Mouse (Mus musculus) ES-Bruce4 (cell line): ENCODE results near the gene Adipoq. TPM values are rescaled to one million over a fixed set of nuclear protein-coding genes. Genes with fewer than 3 reads are reported as not detected.

ENCODE experiments used
- H3K27ac ChIP-seq: 2 replicates; pipeline ENCODE4 v1.5.1; 2012; ENCODE audit warnings: low read length, inconsistent platforms; ENCODE audit not compliant: insufficient read depth
- H3K27me3 ChIP-seq: 2 replicates; pipeline ENCODE4 v1.6.1; 2012; ENCODE audit warnings: mild to moderate bottlenecking, low read length, inconsistent platforms; ENCODE audit not compliant: control insufficient read depth, poor library complexity, insufficient read depth, severe bottlenecking
- H3K36me3 ChIP-seq: 2 replicates; pipeline ENCODE4 v1.6.1; 2012; ENCODE audit warnings: inconsistent platforms, mild to moderate bottlenecking, low read length, moderate library complexity; ENCODE audit not compliant: control insufficient read depth, poor library complexity, insufficient read depth, severe bottlenecking
- H3K4me1 ChIP-seq: one replicate; pipeline ENCODE4 v1.8.1; 2011; ENCODE audit warnings: low read length; ENCODE audit not compliant: control insufficient read depth, insufficient read depth
- H3K4me3 ChIP-seq: 2 replicates; pipeline ENCODE4 v1.5.1; 2011; ENCODE audit warnings: low read depth, mild to moderate bottlenecking, low read length
- H3K9ac ChIP-seq: 2 replicates; pipeline ENCODE4 v1.6.1; 2012; ENCODE audit warnings: low read depth, mild to moderate bottlenecking, inconsistent platforms; ENCODE audit not compliant: poor library complexity, severe bottlenecking
- H3K9me3 ChIP-seq: replicated peaks from 2 replicates; pipeline ENCODE4 v1.6.1; 2012; ENCODE audit warnings: mild to moderate bottlenecking, low read length, inconsistent platforms; ENCODE audit not compliant: control insufficient read depth, poor library complexity, insufficient read depth, severe bottlenecking
- CTCF ChIP-seq: IDR thresholded peaks from one replicate; pipeline ENCODE4 v1.8.1; 2011; ENCODE audit warnings: low read depth, low read length
- EP300 ChIP-seq: IDR thresholded peaks from 2 replicates; pipeline ENCODE4 v1.6.1; 2011; ENCODE audit warnings: low read depth, low read length; ENCODE audit not compliant: insufficient read depth
- POLR2A ChIP-seq: IDR thresholded peaks from one replicate; pipeline ENCODE4 v1.8.1; 2011; ENCODE audit warnings: low read length; ENCODE audit not compliant: insufficient read depth
- polyA plus RNA-seq: library from polyadenylated mRNA; stranded (reverse); fragments of >200 nt; gene quantifications from 2 replicates; pipeline ENCODE4 v1.2.4, GENCODE M21; 2011; ENCODE audit warnings: low read depth; ENCODE audit not compliant: missing spikeins, insufficient read depth, insufficient read length

Gene Adipoq
- polyA plus RNA-seq, 1 experiment = not detected

GRCm38 (mm10) chr16:23124398-23124797 lies 21.9 kb upstream of the Adipoq start:
- H3K4me1 ChIP-seq = no peaks in the 10 kb centered on the region
- H3K9me3 ChIP-seq = no peaks in the 10 kb centered on the region
- no peak overlapping the region for H3K27ac ChIP-seq
- H3K9ac ChIP-seq = no peak overlapping the region
- TF ChIP-seq CTCF = no peak
- no peak for TF ChIP-seq EP300
- no peak for TF ChIP-seq POLR2A
- peaks cover 40% of the 10 kb centered on the region for H3K36me3 ChIP-seq
- H3K4me3 ChIP-seq = no peak overlapping the region
- H3K27me3 ChIP-seq = no peaks in the 10 kb centered on the region

DNA sequence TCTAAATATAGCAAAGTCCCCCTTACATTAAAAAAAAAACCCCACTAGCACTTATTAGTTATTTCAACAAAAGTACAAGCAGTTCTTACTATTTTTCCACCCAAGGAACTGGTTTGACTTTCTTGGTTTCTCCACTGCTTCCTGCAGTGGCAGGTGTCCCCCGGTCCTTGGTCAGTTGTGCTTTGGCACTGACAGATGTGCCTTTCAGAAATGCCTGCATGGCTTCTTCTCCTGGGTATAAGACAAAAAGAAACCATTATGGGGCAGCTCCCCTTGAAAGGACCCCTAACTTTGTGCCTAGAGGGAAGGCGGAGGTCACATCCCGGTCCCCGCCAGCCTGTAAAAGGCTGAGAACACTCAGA lies 19.0 kb upstream of the Adipoq start:
- peak overlapping the region; percentile 92 for H3K4me3 ChIP-seq
- no peaks in the 10 kb centered on the region for H3K4me1 ChIP-seq
- peak overlapping the region; percentile 79 for H3K9ac ChIP-seq
- H3K36me3 ChIP-seq = peaks cover 18% of the 10 kb centered on the region
- TF ChIP-seq EP300 = no peak
- TF ChIP-seq POLR2A = no peak
- no peak for TF ChIP-seq CTCF
- H3K27ac ChIP-seq = no peak overlapping the region
- H3K9me3 ChIP-seq = no peaks in the 10 kb centered on the region
- H3K27me3 ChIP-seq = no peaks in the 10 kb centered on the region

- no peaks in the 10 kb centered on the region for H3K9me3 ChIP-seq
- no peaks in the 10 kb centered on the region for H3K27me3 ChIP-seq
- H3K36me3 ChIP-seq = peaks cover 15% of the 10 kb centered on the region
- H3K9ac ChIP-seq = peak within 1 kb of the TSS; percentile 79
- TF ChIP-seq CTCF (no peak), EP300 (no peak), POLR2A (peak; percentile 79)
- no peaks in the 10 kb centered on the region for H3K4me1 ChIP-seq
- H3K27ac ChIP-seq = peak within 1 kb of the TSS; percentile 74
- peak within 1 kb of the TSS; percentile 92 for H3K4me3 ChIP-seq
Measured at GRCm38 (mm10) chr16:23127673-23128375, 18.5 kb upstream of the Adipoq start, which contains the start of gene Rfc4. TSS of gene Rfc4 (minus strand) at chr16:23127737.

GRCm38 (mm10) chr16:23130303-23130702 lies 16.0 kb upstream of the Adipoq start:
- Histone ChIP-seq H3K9me3 (no peaks in the 10 kb centered on the region), H3K36me3 (peaks cover 5% of the 10 kb centered on the region; the same call in 1 of the 2 replicates), H3K4me1 (no peaks in the 10 kb centered on the region)

GRCm38 (mm10) chr16:23132336-23132735 lies 14.0 kb upstream of the Adipoq start:
- no peak for TF ChIP-seq POLR2A
- TF ChIP-seq CTCF = no peak
- no peak for TF ChIP-seq EP300
- Histone ChIP-seq H3K36me3 (no peaks in the 10 kb centered on the region), H3K9me3 (no peaks in the 10 kb centered on the region), H3K4me1 (no peaks in the 10 kb centered on the region), H3K9ac (no peak overlapping the region), H3K27me3 (no peaks in the 10 kb centered on the region), H3K27ac (no peak overlapping the region), H3K4me3 (no peak overlapping the region)

More at GRCm38 (mm10) chr16:23130303-23130702, 16.0 kb upstream of the Adipoq start:
- Histone ChIP-seq H3K27ac (no peak overlapping the region), H3K27me3 (no peaks in the 10 kb centered on the region), H3K4me3 (no peak overlapping the region), H3K9ac (no peak overlapping the region)
- TF ChIP-seq CTCF (no peak), POLR2A (no peak), EP300 (no peak)

GRCm38 (mm10) chr16:23135421-23136149 lies 10.8 kb upstream of the Adipoq start:
- TF ChIP-seq EP300 (no peak), CTCF (peak; percentile 13)

More at GRCm38 (mm10) chr16:23135421-23136149, 10.8 kb upstream of the Adipoq start:
- Histone ChIP-seq H3K9ac (no peak overlapping the region), H3K9me3 (no peaks in the 10 kb centered on the region), H3K27me3 (no peaks in the 10 kb centered on the region), H3K4me3 (no peak overlapping the region), H3K27ac (no peak overlapping the region), H3K36me3 (no peaks in the 10 kb centered on the region), H3K4me1 (no peaks in the 10 kb centered on the region)
